Mouse (Mus musculus) kidney, postnatal 4 days (tissue): ENCODE results near the gene Bptf.
"Not testable (repeated sequence)": the region's sequence is repeated elsewhere in the genome, so short reads cannot be mapped to it uniquely, and the experiment has no call there.

Source experiments
- DNase-seq, 2 experiments: peaks; one replicate each; pipeline ENCODE4 v3.0.0; 2021; ENCODE audit warnings: mixed read lengths in 2 of 2

Gene Bptf

GRCm38 (mm10) chr11:107131749-107132421 lies at the start of gene Bptf:
Bptf (minus strand) TSS chr11:107132127.
- DNase-seq, result peak; percentile 91 to 95

- DNase-seq, result no peak
These were observed 29.3 kb upstream of the Bptf start for GRCm38 (mm10) chr11:107161215-107161614.

- DNase-seq, result no peak
These were observed 27.1 kb upstream of the Bptf start for GRCm38 (mm10) chr11:107159034-107159433.

- no peak for DNase-seq
These were observed 25.2 kb upstream of the Bptf start for GRCm38 (mm10) chr11:107156977-107157642.

GRCm38 (mm10) chr11:107155292-107155691 lies 23.4 kb upstream of the Bptf start:
- DNase-seq, result no peak

- no peak for DNase-seq
These were observed 22.5 kb upstream of the Bptf start for GRCm38 (mm10) chr11:107154431-107154830.

GRCm38 (mm10) chr11:107153645-107154044 lies 21.7 kb upstream of the Bptf start:
- DNase-seq, result no peak

GRCm38 (mm10) chr11:107151809-107152208 lies 19.9 kb upstream of the Bptf start:
- peak; percentile 29 to 40 for DNase-seq

- not testable (repeated sequence) for DNase-seq
These were observed 12.0 kb upstream of the Bptf start for GRCm38 (mm10) chr11:107143956-107144355.

GRCm38 (mm10) chr11:107142382-107142781 lies 10.5 kb upstream of the Bptf start:
- no peak for DNase-seq

- DNase-seq, result no peak
These were observed 8.8 kb upstream of the Bptf start for GRCm38 (mm10) chr11:107140756-107141155.

GRCm38 (mm10) chr11:107138633-107139032 lies 6.7 kb upstream of the Bptf start:
- DNase-seq, result peak; percentile 23 to 38

- DNase-seq, result no peak
These were observed 5.7 kb upstream of the Bptf start for GRCm38 (mm10) chr11:107137593-107137992.

GRCm38 (mm10) chr11:107136458-107136857 lies 4.5 kb upstream of the Bptf start:
- DNase-seq, result not testable (repeated sequence)

- no peak for DNase-seq
These were observed 3.8 kb upstream of the Bptf start for GRCm38 (mm10) chr11:107135741-107136140.

GRCm38 (mm10) chr11:107132426-107132825 lies 499 bp upstream of the Bptf start:
- peak; percentile 51 to 70 for DNase-seq

GRCm38 (mm10) chr11:107130879-107131748 lies 813 bp downstream of the Bptf start:
- DNase-seq, result peak; percentile 72 to 82

- DNase-seq, result peak; percentile 10 to 29
These were observed 1.6 kb downstream of the Bptf start for GRCm38 (mm10) chr11:107130221-107130788.

- DNase-seq, result no peak
These were observed 2.3 kb downstream of the Bptf start for GRCm38 (mm10) chr11:107129641-107130040.

GRCm38 (mm10) chr11:107126716-107127115 lies 5.2 kb downstream of the Bptf start:
- not testable (repeated sequence) for DNase-seq

- no peak for DNase-seq
These were observed 6.9 kb downstream of the Bptf start for GRCm38 (mm10) chr11:107125011-107125410.

GRCm38 (mm10) chr11:107124327-107124731 lies 7.6 kb downstream of the Bptf start:
- DNase-seq, result peak; percentile 67 to 78

- peak in 1 of 2 experiments; percentile 14 for DNase-seq
These were observed 14.1 kb downstream of the Bptf start for GRCm38 (mm10) chr11:107117789-107118188.
